Mouse (Mus musculus): Measurements from ENCODE around the gene Ptprg. TPM values are rescaled to one million over a fixed set of nuclear protein-coding genes. Genes with fewer than 3 reads are reported as not detected.

The Ptprg gene
- total and polyA plus RNA-seq, 3 experiments: not detected

- no peaks in the 10 kb centered on the region for H3K36me3 ChIP-seq (ENCODE audit: control insufficient read depth in 1 of 2, insufficient read depth in 2 of 2, low read length in 2 of 2)
- H3K27ac ChIP-seq (ENCODE audit: control insufficient read depth, low read depth, low read length): no peak overlapping the region
- H3K79me2 ChIP-seq (ENCODE audit: control insufficient read depth, insufficient read depth, low read length, poor library complexity): no peaks in the 10 kb centered on the region
- no peak overlapping the region for H3K4me3 ChIP-seq (ENCODE audit: control insufficient read depth in 1 of 2, insufficient read depth in 1 of 2, low read depth in 2 of 2, low read length in 2 of 2)
- H3K27me3 ChIP-seq (ENCODE audit: control insufficient read depth in 1 of 2, insufficient read depth in 2 of 2, low read length in 2 of 2): no peaks in the 10 kb centered on the region
- no peak overlapping the region for H3K9ac ChIP-seq (ENCODE audit: control insufficient read depth, low read depth, low read length, poor library complexity, severe bottlenecking)
- TF ChIP-seq SIN3A (IDR thresholded peaks at IDR 0.05; ENCODE audit: low read length): no peak
- no peak for TF ChIP-seq TAL1 (IDR thresholded peaks at IDR 0.05; ENCODE audit: low read length)
- TF ChIP-seq TBP (IDR thresholded peaks at IDR 0.05; ENCODE audit: low read depth, low read length): no peak
- no peak for TF ChIP-seq MAX (IDR thresholded peaks at IDR 0.05; ENCODE audit: low read length)
- TF ChIP-seq CHD2 (IDR thresholded peaks at IDR 0.05; ENCODE audit: low read length): no peak
- TF ChIP-seq POLR2AphosphoS5 (IDR thresholded peaks at IDR 0.05; ENCODE audit: borderline replicate concordance, low read depth, low read length): no peak
- no peak for TF ChIP-seq ZNF384 (IDR thresholded peaks at IDR 0.05; ENCODE audit: low read depth, low read length)
- TF ChIP-seq ELF1 (IDR thresholded peaks at IDR 0.05; ENCODE audit: low read depth, low read length): no peak
- TF ChIP-seq MYC (IDR thresholded peaks at IDR 0.05; ENCODE audit: low read depth, low read length): no peak
- TF ChIP-seq TCF12 (IDR thresholded peaks at IDR 0.05; ENCODE audit: low read depth, low read length): no peak
- no peak for TF ChIP-seq MXI1 (IDR thresholded peaks at IDR 0.05; ENCODE audit: low read depth, low read length)
- TF ChIP-seq BHLHE40 (IDR thresholded peaks at IDR 0.05; ENCODE audit: borderline replicate concordance, low read depth, low read length): no peak
- no peak for TF ChIP-seq E2F4 (IDR thresholded peaks at IDR 0.05; ENCODE audit: borderline replicate concordance, low read depth, low read length)
- TF ChIP-seq NELFE (IDR thresholded peaks at IDR 0.05; ENCODE audit: low read depth, low read length): no peak
- TF ChIP-seq KAT2A (conservative IDR thresholded peaks at IDR 0.05; ENCODE audit: low read depth, low read length): no peak
- TF ChIP-seq SMC3 (IDR thresholded peaks at IDR 0.05; ENCODE audit: low read depth, low read length): no peak
- no peak for TF ChIP-seq NRF1 (IDR thresholded peaks at IDR 0.05; ENCODE audit: insufficient read depth, low read depth, low read length, poor library complexity, severe bottlenecking)
- H3K9me3 ChIP-seq (replicated peaks; ENCODE audit: insufficient read depth, low read length): no peaks in the 10 kb centered on the region
- DNase-seq (ENCODE audit: low read depth, low spot score): no peak
- H3K4me1 ChIP-seq (ENCODE audit: control insufficient read depth in 1 of 2, insufficient read depth in 2 of 2, low read length in 2 of 2): no peaks in the 10 kb centered on the region
Measured at GRCm38 (mm10) chr14:12132046-12132615, 578.8 kb downstream of the Ptprg start.

GRCm38 (mm10) chr14:12133163-12133562, 579.8 kb downstream of the Ptprg start:
- no peak overlapping the region for H3K9ac ChIP-seq (ENCODE audit: control insufficient read depth, low read depth, low read length, poor library complexity, severe bottlenecking)
- H3K79me2 ChIP-seq (ENCODE audit: control insufficient read depth, insufficient read depth, low read length, poor library complexity): no peaks in the 10 kb centered on the region
- H3K4me1 ChIP-seq (ENCODE audit: control insufficient read depth in 1 of 2, insufficient read depth in 2 of 2, low read length in 2 of 2): no peaks in the 10 kb centered on the region
- H3K27ac ChIP-seq (ENCODE audit: control insufficient read depth, low read depth, low read length): no peak overlapping the region
- H3K36me3 ChIP-seq (ENCODE audit: control insufficient read depth in 1 of 2, insufficient read depth in 2 of 2, low read length in 2 of 2): no peaks in the 10 kb centered on the region
- no peak overlapping the region for H3K4me3 ChIP-seq (ENCODE audit: control insufficient read depth in 1 of 2, insufficient read depth in 1 of 2, low read depth in 2 of 2, low read length in 2 of 2)
- no peaks in the 10 kb centered on the region for H3K9me3 ChIP-seq (replicated peaks; ENCODE audit: insufficient read depth, low read length)
- TF ChIP-seq MAFK (IDR thresholded peaks at IDR 0.05; ENCODE audit: borderline replicate concordance, low read depth, low read length): no peak
- TF ChIP-seq E2F4 (IDR thresholded peaks at IDR 0.05; ENCODE audit: borderline replicate concordance, low read depth, low read length): no peak
- no peak for TF ChIP-seq RAD21 (IDR thresholded peaks at IDR 0.05; ENCODE audit: low read depth, low read length)
- no peak for TF ChIP-seq SMC3 (IDR thresholded peaks at IDR 0.05; ENCODE audit: low read depth, low read length)
- no peak for TF ChIP-seq ELF1 (IDR thresholded peaks at IDR 0.05; ENCODE audit: low read depth, low read length)
- TF ChIP-seq MAX (IDR thresholded peaks at IDR 0.05; ENCODE audit: low read length): no peak
- no peak for TF ChIP-seq TAL1 (IDR thresholded peaks at IDR 0.05; ENCODE audit: low read length)
- no peak for TF ChIP-seq ZNF384 (IDR thresholded peaks at IDR 0.05; ENCODE audit: low read depth, low read length)
- no peak for TF ChIP-seq MEF2A (IDR thresholded peaks at IDR 0.05; ENCODE audit: extremely low read depth, insufficient replicate concordance, low read depth, low read length, poor library complexity, severe bottlenecking)
- no peak for TF ChIP-seq ZMIZ1 (IDR thresholded peaks at IDR 0.05; ENCODE audit: low read depth, low read length)
- no peak for DNase-seq (ENCODE audit: low read depth, low spot score)
- no peaks in the 10 kb centered on the region for H3K27me3 ChIP-seq (ENCODE audit: control insufficient read depth in 1 of 2, insufficient read depth in 2 of 2, low read length in 2 of 2)
